Mouse (Mus musculus) cortical plate, adult 2 months (tissue): ENCODE measurements around the gene Hhex. TPM values are rescaled to one million over a fixed set of nuclear protein-coding genes. Genes with fewer than 3 reads are reported as not detected.

Experiments
- H3K27ac ChIP-seq: fragments of 200-500 bp; 2 replicates; pipeline ENCODE4 v1.5.1; 2012; ENCODE audit warnings: low read length, control low read depth, inconsistent platforms; ENCODE audit not compliant: insufficient read depth
- H3K4me1 ChIP-seq: fragments of 200-500 bp; 2 replicates; pipeline ENCODE4 v1.6.1; 2011; ENCODE audit warnings: low read length; ENCODE audit not compliant: control insufficient read depth, insufficient read depth
- H3K4me3 ChIP-seq: fragments of 200-500 bp; 2 replicates; pipeline ENCODE4 v1.5.1; 2011; ENCODE audit warnings: mild to moderate bottlenecking, low read length, control low read depth; ENCODE audit not compliant: insufficient read depth
- CTCF ChIP-seq: fragments of 200-500 bp; IDR thresholded peaks from 2 replicates; pipeline ENCODE4 v1.5.1; 2011; ENCODE audit warnings: mild to moderate bottlenecking, control low read depth, low read length; ENCODE audit not compliant: insufficient read depth; ENCODE audit errors: extremely low read depth
- POLR2A ChIP-seq: fragments of 200-500 bp; IDR thresholded peaks from 2 replicates; pipeline ENCODE4 v1.6.1; 2011; ENCODE audit warnings: mild to moderate bottlenecking, low read length, control low read depth; ENCODE audit not compliant: insufficient read depth; ENCODE audit errors: extremely low read depth
- polyA plus RNA-seq: library from polyadenylated mRNA; depleted of rRNA; stranded (reverse); fragments of >200 nt; gene quantifications from 2 replicates; pipeline ENCODE4 v1.2.3, GENCODE M21; 2012; rRNA removed

Gene Hhex
- polyA plus RNA-seq, 1 experiment = 2.7 TPM

- no peak overlapping the region for H3K4me3 ChIP-seq
Observed at GRCm38 (mm10) chr19:37481704-37482103, 47.1 kb downstream of the Hhex start.

GRCm38 (mm10) chr19:37482556-37483187, 48.1 kb downstream of the Hhex start:
- no peak overlapping the region for H3K4me3 ChIP-seq
- no peaks in the 10 kb centered on the region for H3K4me1 ChIP-seq
- H3K27ac ChIP-seq = no peak overlapping the region
- TF ChIP-seq CTCF (no peak), POLR2A (no peak)

More at GRCm38 (mm10) chr19:37481704-37482103, 47.1 kb downstream of the Hhex start:
- TF ChIP-seq CTCF = no peak
- no peak for TF ChIP-seq POLR2A
- no peaks in the 10 kb centered on the region for H3K4me1 ChIP-seq
- H3K27ac ChIP-seq = no peak overlapping the region

- no peak for TF ChIP-seq CTCF
- no peak for TF ChIP-seq POLR2A
- H3K4me1 ChIP-seq = no peaks in the 10 kb centered on the region
Observed at GRCm38 (mm10) chr19:37484787-37485186, 50.2 kb downstream of the Hhex start.

GRCm38 (mm10) chr19:37486801-37487200, 52.2 kb downstream of the Hhex start:
- H3K27ac ChIP-seq = no peak overlapping the region
- no peak for TF ChIP-seq POLR2A
- no peak for TF ChIP-seq CTCF
- no peak overlapping the region for H3K4me3 ChIP-seq
- H3K4me1 ChIP-seq = no peaks in the 10 kb centered on the region

More at GRCm38 (mm10) chr19:37484787-37485186, 50.2 kb downstream of the Hhex start:
- no peak overlapping the region for H3K27ac ChIP-seq
- no peak overlapping the region for H3K4me3 ChIP-seq

GRCm38 (mm10) chr19:37487811-37488475, 53.3 kb downstream of the Hhex start:
- H3K4me3 ChIP-seq = no peak overlapping the region
- no peaks in the 10 kb centered on the region for H3K4me1 ChIP-seq
- no peak for TF ChIP-seq POLR2A
- TF ChIP-seq CTCF = no peak
- no peak overlapping the region for H3K27ac ChIP-seq

- H3K4me3 ChIP-seq = no peak overlapping the region
- no peak for TF ChIP-seq CTCF
- no peak for TF ChIP-seq POLR2A
- H3K4me1 ChIP-seq = no peaks in the 10 kb centered on the region
- no peak overlapping the region for H3K27ac ChIP-seq
Observed at GRCm38 (mm10) chr19:37488608-37489262, 54.1 kb downstream of the Hhex start.

Other genes starting within 250 kb of the Hhex start
- gene March5, start 227.3 kb upstream of the Hhex start, polyA plus RNA-seq = 66.2 and 67.6 TPM in 2 replicates
- 32.7 and 35.8 TPM in 2 replicates for gene Cpeb3, start 226.2 kb upstream of the Hhex start, polyA plus RNA-seq
- gene Ide, start 97.0 kb upstream of the Hhex start, polyA plus RNA-seq = 29.2 and 30.9 TPM in 2 replicates
- 0.85 and 1.2 TPM in 2 replicates for gene Kif11, start 58.4 kb upstream of the Hhex start, polyA plus RNA-seq
- 20.3 and 20.6 TPM in 2 replicates for gene Exoc6, start 115.6 kb downstream of the Hhex start, polyA plus RNA-seq